Mouse (Mus musculus) liver, postnatal 0 days (tissue): ENCODE measurements at regions not wholly inside any gene's neighbourhood (a gene's known extent, or its start where the extent isn't known, plus 50 kb on each side); places are given as distances from the start of the nearest gene placed in this dataset.

Experiments
- ATAC-seq: fragments of 200-750 bp; cut with Nextera tagmentation; 2 replicates; pipeline ENCODE4 v1.8.0; 2017; ENCODE audit warnings: mild to moderate bottlenecking, moderate library complexity
- DNase-seq: peaks from one replicate; pipeline ENCODE4 v3.0.0-alpha.2; 2016
- H3K27ac ChIP-seq: fragments of 300-500 bp; sonication (generic); 2 replicates; pipeline ENCODE4 v1.5.1; 2014; ENCODE audit warnings: antibody characterized with exemption, moderate library complexity, mild to moderate bottlenecking, low read depth
- H3K27me3 ChIP-seq: fragments of 300-500 bp; sonication (generic); 2 replicates; pipeline ENCODE4 v1.6.1; 2014; ENCODE audit warnings: low read length, control low read depth, mixed read lengths; ENCODE audit not compliant: insufficient read depth
- H3K36me3 ChIP-seq: fragments of 300-500 bp; sonication (generic); replicated peaks from 2 replicates; pipeline ENCODE4 v1.6.1; 2014; ENCODE audit warnings: mild to moderate bottlenecking, control low read depth, low read length, moderate library complexity, mixed read lengths; ENCODE audit not compliant: insufficient read depth
- H3K4me1 ChIP-seq: fragments of 300-500 bp; sonication (generic); 2 replicates; pipeline ENCODE4 v1.6.1; 2014; ENCODE audit warnings: antibody characterized with exemption, mild to moderate bottlenecking, control low read depth; ENCODE audit not compliant: insufficient read depth
- H3K4me2 ChIP-seq: fragments of 300-500 bp; sonication (generic); 2 replicates; pipeline ENCODE4 v1.6.1; 2014; ENCODE audit warnings: low read depth, mild to moderate bottlenecking, low read length, moderate library complexity, mixed read lengths
- H3K4me3 ChIP-seq: fragments of 300-500 bp; sonication (generic); 2 replicates; pipeline ENCODE4 v1.5.1; 2014; ENCODE audit warnings: low read depth, low read length
- H3K9ac ChIP-seq: fragments of 300-500 bp; sonication (generic); replicated peaks from 2 replicates; pipeline ENCODE4 v1.6.1; 2014; ENCODE audit warnings: mild to moderate bottlenecking, moderate library complexity
- H3K9me3 ChIP-seq: fragments of 300-500 bp; sonication (generic); 2 replicates; pipeline ENCODE4 v1.6.1; 2016; ENCODE audit warnings: mild to moderate bottlenecking, control low read depth, low read length, mixed read lengths
- CTCF ChIP-seq: sonication (generic); IDR thresholded peaks from 2 replicates; pipeline ENCODE4 v1.5.1; 2016; ENCODE audit warnings: antibody characterized with exemption, low read depth
- EP300 ChIP-seq: IDR thresholded peaks from 2 replicates; pipeline ENCODE4 v1.6.1; 2016; ENCODE audit warnings: antibody characterized with exemption, low read depth, mild to moderate bottlenecking
- WGBS: fragments of 180-500 bp; shearing (Covaris S2); extraction: QIAGEN DNeasy Blood & Tissue Kit; methylation state at CpG from one replicate; pipeline ENCODE4 v1.1.7; 2014; ENCODE audit not compliant: insufficient replicate concordance; 5-methylcytosine and 5-hydroxymethylcytosine counted together

GRCm38 (mm10) chr8:53962993-53963392, 114.4 kb upstream of the Vegfc start:
- no peaks in the 10 kb centered on the region for H3K27me3 ChIP-seq
- WGBS, result 89% methylated on average over 1 of the region's 1 CpGs
- TF ChIP-seq EP300 (no peak), CTCF (no peak)
- no peak for ATAC-seq
- no peak for DNase-seq
- H3K9me3 ChIP-seq, result no peaks in the 10 kb centered on the region
- H3K9ac ChIP-seq, result no peak overlapping the region
- no peak overlapping the region for H3K4me3 ChIP-seq
- no peaks in the 10 kb centered on the region for H3K36me3 ChIP-seq
- no peak overlapping the region for H3K27ac ChIP-seq
- no peaks in the 10 kb centered on the region for H3K4me1 ChIP-seq
- no peak overlapping the region for H3K4me2 ChIP-seq

- 56% methylated on average over 2 of the region's 2 CpGs for WGBS
- Histone ChIP-seq H3K27me3 (no peaks in the 10 kb centered on the region), H3K9ac (no peak overlapping the region), H3K27ac (no peak overlapping the region), H3K4me2 (no peak overlapping the region), H3K4me3 (no peak overlapping the region), H3K4me1 (no peaks in the 10 kb centered on the region), H3K36me3 (no peaks in the 10 kb centered on the region), H3K9me3 (no peaks in the 10 kb centered on the region)
- no peak for ATAC-seq
- no peak for TF ChIP-seq CTCF
- no peak for TF ChIP-seq EP300
- DNase-seq, result no peak
Observed at GRCm38 (mm10) chr8:53984296-53984695, 93.1 kb upstream of the Vegfc start.

GRCm38 (mm10) chr8:53985685-53986084, 91.7 kb upstream of the Vegfc start:
- 81% methylated on average over 1 of the region's 1 CpGs for WGBS
- Histone ChIP-seq H3K4me1 (no peaks in the 10 kb centered on the region), H3K4me3 (no peak overlapping the region), H3K4me2 (no peak overlapping the region), H3K36me3 (no peaks in the 10 kb centered on the region), H3K9me3 (no peaks in the 10 kb centered on the region), H3K27ac (no peak overlapping the region), H3K9ac (no peak overlapping the region), H3K27me3 (no peaks in the 10 kb centered on the region)
- ATAC-seq, result no peak
- no peak for TF ChIP-seq CTCF
- no peak for TF ChIP-seq EP300
- no peak for DNase-seq

DNA sequence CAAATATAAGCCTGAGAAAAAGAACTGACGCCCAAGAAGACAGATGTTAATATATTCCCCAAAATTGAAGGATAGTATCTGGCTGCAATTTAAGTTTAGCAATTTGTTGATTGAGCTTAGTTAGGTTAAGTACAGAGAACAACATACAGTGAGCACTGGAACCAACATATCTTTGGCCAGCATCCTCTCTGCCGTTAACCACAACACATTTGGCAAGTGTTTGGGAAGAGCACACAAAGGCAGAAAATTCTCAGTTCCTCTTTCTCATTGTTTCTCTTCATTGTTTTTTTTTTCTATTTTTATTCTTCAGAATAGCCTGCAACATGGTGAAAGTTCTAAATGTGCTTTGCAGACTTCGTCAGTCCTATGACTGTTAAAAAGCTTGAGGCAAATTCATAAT, 83.2 kb upstream of the Vegfc start:
- no peaks in the 10 kb centered on the region for H3K36me3 ChIP-seq
- no peaks in the 10 kb centered on the region for H3K9me3 ChIP-seq
- H3K4me3 ChIP-seq, result no peak overlapping the region
- DNase-seq (no peak), ATAC-seq (no peak)
- WGBS, result 47% methylated on average over 3 of the region's 3 CpGs
- TF ChIP-seq CTCF, result no peak
- no peak for TF ChIP-seq EP300
- no peak overlapping the region for H3K27ac ChIP-seq
- no peak overlapping the region for H3K4me2 ChIP-seq
- H3K4me1 ChIP-seq, result no peaks in the 10 kb centered on the region
- H3K9ac ChIP-seq, result no peak overlapping the region
- no peaks in the 10 kb centered on the region for H3K27me3 ChIP-seq

DNA sequence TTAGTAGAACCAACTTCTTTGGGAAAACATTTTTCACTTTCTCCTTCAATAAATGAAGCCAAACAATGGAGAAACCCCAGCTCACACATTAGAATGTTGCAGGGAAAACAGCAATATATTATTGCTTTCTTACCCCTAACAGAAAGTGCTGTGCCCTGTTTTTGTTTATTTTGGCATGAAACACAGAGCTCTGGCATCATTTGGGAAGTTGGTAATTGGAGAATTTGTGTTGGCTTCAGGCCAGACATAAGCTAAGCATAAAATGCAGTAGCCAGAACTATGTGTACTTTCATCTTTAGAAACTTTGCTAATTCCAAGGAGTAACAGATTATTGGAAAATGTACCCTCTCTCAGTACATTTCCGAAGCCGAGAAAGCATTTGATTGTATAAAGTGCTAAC, 79.9 kb upstream of the Vegfc start:
- Histone ChIP-seq H3K36me3 (no peaks in the 10 kb centered on the region), H3K27ac (no peak overlapping the region), H3K9ac (no peak overlapping the region), H3K4me2 (no peak overlapping the region), H3K4me1 (no peaks in the 10 kb centered on the region), H3K9me3 (no peaks in the 10 kb centered on the region), H3K4me3 (no peak overlapping the region), H3K27me3 (no peaks in the 10 kb centered on the region)
- TF ChIP-seq EP300, result no peak
- no peak for TF ChIP-seq CTCF
- no peak for DNase-seq
- ATAC-seq, result no peak
- WGBS, result 61% methylated on average over 2 of the region's 2 CpGs

DNA sequence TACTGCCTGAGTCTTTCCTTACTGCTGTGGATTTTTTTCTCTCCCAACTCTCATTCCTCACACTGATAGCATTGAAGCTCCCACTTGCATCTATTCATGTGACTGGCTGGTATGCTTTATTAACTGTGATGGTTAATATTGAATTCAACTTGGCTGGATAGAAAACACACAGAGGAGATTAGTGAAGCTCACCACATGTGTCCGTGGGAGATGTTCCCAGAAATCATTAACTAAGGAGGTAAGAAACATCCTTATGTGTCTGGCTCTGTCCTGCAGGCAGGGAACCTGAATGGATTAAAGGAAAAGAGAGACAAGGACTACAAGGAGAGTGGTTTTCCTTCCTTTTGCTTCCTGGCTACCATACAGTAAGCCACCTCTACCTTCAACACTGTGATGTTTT, 74.5 kb upstream of the Vegfc start:
- Histone ChIP-seq H3K27me3 (no peaks in the 10 kb centered on the region), H3K9me3 (no peaks in the 10 kb centered on the region), H3K4me3 (no peak overlapping the region), H3K4me2 (no peak overlapping the region), H3K4me1 (no peaks in the 10 kb centered on the region), H3K9ac (no peak overlapping the region), H3K27ac (no peak overlapping the region), H3K36me3 (no peaks in the 10 kb centered on the region)
- DNase-seq, result no peak
- TF ChIP-seq EP300 (no peak), CTCF (no peak)
- 43% methylated on average over 1 of the region's 1 CpGs for WGBS
- ATAC-seq, result no peak

DNA sequence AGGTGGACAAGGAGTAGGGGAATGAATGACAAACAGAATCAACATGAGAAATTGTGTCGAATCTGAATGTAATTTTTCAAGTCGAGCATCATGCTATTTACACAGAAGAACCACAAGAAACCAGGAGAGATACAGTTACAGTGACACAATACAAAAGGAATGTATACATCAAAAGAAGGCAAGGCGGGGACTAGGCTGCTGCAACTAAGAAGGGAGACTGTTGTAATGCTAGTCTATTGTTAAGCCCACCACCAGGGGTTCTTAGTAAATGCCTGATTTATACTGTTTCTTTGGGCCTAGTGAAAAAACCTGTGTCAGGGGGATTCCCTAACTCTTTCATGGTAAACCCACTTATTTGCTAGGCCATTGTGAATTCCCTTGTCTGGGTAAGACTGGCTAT, 63.3 kb upstream of the Vegfc start:
- 62% methylated on average over 3 of the region's 3 CpGs for WGBS
- H3K9me3 ChIP-seq, result no peaks in the 10 kb centered on the region
- ATAC-seq (no peak), DNase-seq (no peak)
- no peak for TF ChIP-seq EP300
- no peak for TF ChIP-seq CTCF
- H3K27me3 ChIP-seq, result no peaks in the 10 kb centered on the region
- no peaks in the 10 kb centered on the region for H3K36me3 ChIP-seq
- H3K9ac ChIP-seq, result no peak overlapping the region
- no peak overlapping the region for H3K4me2 ChIP-seq
- no peak overlapping the region for H3K27ac ChIP-seq
- no peak overlapping the region for H3K4me3 ChIP-seq
- H3K4me1 ChIP-seq, result no peaks in the 10 kb centered on the region
